Mouse (Mus musculus) embryo, embryonic 11 days (tissue): ENCODE measurements around the gene Bet1.

Experiments
- DNase-seq: peaks from one replicate; pipeline ENCODE4 v3.0.0-alpha.2; 2015

Bet1 gene

GRCm38 (mm10) chr6:4086663-4087454, at the start of gene Bet1:
Gene Bet1 (minus strand): TSS chr6:4086972.
- DNase-seq: peak; percentile 99

- no peak for DNase-seq
Measured at GRCm38 (mm10) chr6:4132239-4132638, 45.5 kb upstream of the Bet1 start.

- DNase-seq: no peak
Measured at GRCm38 (mm10) chr6:4131149-4131548, 44.4 kb upstream of the Bet1 start.

- DNase-seq: no peak
Measured at GRCm38 (mm10) chr6:4118611-4119010, 31.8 kb upstream of the Bet1 start.

GRCm38 (mm10) chr6:4090423-4090822, 3.7 kb upstream of the Bet1 start:
- DNase-seq: no peak

GRCm38 (mm10) chr6:4072281-4072680, 14.5 kb downstream of the Bet1 start:
- DNase-seq: no peak

GRCm38 (mm10) chr6:4069714-4070113, 17.1 kb downstream of the Bet1 start:
- DNase-seq: no peak

- DNase-seq: no peak
Measured at GRCm38 (mm10) chr6:4054387-4054786, 32.4 kb downstream of the Bet1 start.

GRCm38 (mm10) chr6:4052843-4053242, 33.9 kb downstream of the Bet1 start:
- DNase-seq: no peak

- no peak for DNase-seq
Measured at GRCm38 (mm10) chr6:4047200-4047599, 39.6 kb downstream of the Bet1 start.

GRCm38 (mm10) chr6:4041821-4042220, 45.0 kb downstream of the Bet1 start:
- DNase-seq: no peak

GRCm38 (mm10) chr6:4030956-4031355, 55.8 kb downstream of the Bet1 start:
- DNase-seq: no peak
